Mouse (Mus musculus) midbrain, embryonic 14.5 days (tissue): Measurements from ENCODE around the gene Mfsd5. TPM values are rescaled to one million over a fixed set of nuclear protein-coding genes. Genes with fewer than 3 reads are reported as not detected.
A peak's percentile ranks its signal among the peaks of the same experiment; 100 is the strongest.

Experiments used
- ATAC-seq: fragments of 200-750 bp; cut with Nextera tagmentation; 2 replicates; pipeline ENCODE4 v1.8.0; 2017; ENCODE audit warnings: moderate number of reproducible peaks, moderate library complexity; ENCODE audit not compliant: low FRiP score, low TSS enrichment
- DNase-seq: peaks from one replicate; pipeline ENCODE4 v3.0.0-alpha.2; 2015
- H3K27ac ChIP-seq: fragments of 300-500 bp; sonication (generic); replicated peaks from 2 replicates; pipeline ENCODE4 v1.5.1; 2014; ENCODE audit warnings: mild to moderate bottlenecking, low read depth, low read length, moderate library complexity
- H3K27me3 ChIP-seq: fragments of 300-500 bp; sonication (generic); 2 replicates; pipeline ENCODE4 v1.6.1; 2014; ENCODE audit warnings: low read length, control low read depth, mixed read lengths; ENCODE audit not compliant: control insufficient read depth, insufficient read depth
- H3K36me3 ChIP-seq: fragments of 300-500 bp; sonication (generic); 2 replicates; pipeline ENCODE4 v1.6.1; 2014; ENCODE audit warnings: low read length, control low read depth; ENCODE audit not compliant: control insufficient read depth, insufficient read depth
- H3K4me1 ChIP-seq: fragments of 300-500 bp; sonication (generic); 2 replicates; pipeline ENCODE4 v1.6.1; 2014; ENCODE audit warnings: mild to moderate bottlenecking, antibody characterized with exemption, low read length, control low read depth; ENCODE audit not compliant: control insufficient read depth, insufficient read depth
- H3K4me2 ChIP-seq: fragments of 300-500 bp; sonication (generic); 2 replicates; pipeline ENCODE4 v1.6.1; 2014; ENCODE audit warnings: mild to moderate bottlenecking, low read length, moderate library complexity
- H3K4me3 ChIP-seq: fragments of 300-500 bp; sonication (generic); replicated peaks from 2 replicates; pipeline ENCODE4 v1.5.1; 2014; ENCODE audit warnings: low read depth, low read length
- H3K9ac ChIP-seq: fragments of 300-500 bp; sonication (generic); replicated peaks from 2 replicates; pipeline ENCODE4 v1.6.1; 2014; ENCODE audit warnings: mild to moderate bottlenecking, low read length, moderate library complexity
- H3K9me3 ChIP-seq: fragments of 300-500 bp; sonication (generic); 2 replicates; pipeline ENCODE4 v1.6.1; 2016; ENCODE audit warnings: low read length, control low read depth, mixed read lengths; ENCODE audit not compliant: control insufficient read depth
- WGBS: fragments of 180-500 bp; shearing (Covaris S2); extraction: QIAGEN DNeasy Blood & Tissue Kit; methylation state at CpG from one replicate; pipeline ENCODE4 v1.1.7; 2014; 5-methylcytosine and 5-hydroxymethylcytosine counted together
- polyA plus RNA-seq: library from polyadenylated mRNA; unstranded; fragments of >200 nt; fragmentation: Nextera tagmentation; extraction: Ambion mirVana; gene quantifications from 2 replicates; pipeline ENCODE4 v1.2.1, GENCODE M21; 2014

Gene Mfsd5
- polyA plus RNA-seq, 1 experiment from 2014 or later, result 51.9 TPM

GRCm38 (mm10) chr15:102246866-102247251 is 32.4 kb upstream of the Mfsd5 start:
- peak; percentile 68; the same call in 1 of the 2 replicates for ATAC-seq
- Histone ChIP-seq H3K27ac (peak overlapping the region; percentile 71), H3K9ac (peak overlapping the region; percentile 53), H3K27me3 (peaks cover 63% of the 10 kb centered on the region), H3K4me3 (peak overlapping the region; percentile 55), H3K4me2 (peak overlapping the region; percentile 96), H3K9me3 (no peaks in the 10 kb centered on the region), H3K36me3 (no peaks in the 10 kb centered on the region), H3K4me1 (peaks cover 13% of the 10 kb centered on the region; the same call in 1 of the 2 replicates)
- WGBS, result 0% methylated on average over 34 of the region's 35 CpGs
- DNase-seq, result peak; percentile 96

- H3K4me1 ChIP-seq, result peaks cover 13% of the 10 kb centered on the region; the same call in 1 of the 2 replicates
- H3K4me2 ChIP-seq, result peak overlapping the region; percentile 96
- peak; percentile 36; the same call in 1 of the 2 replicates for ATAC-seq
- peak overlapping the region; percentile 71 for H3K27ac ChIP-seq
- peak; percentile 62 for DNase-seq
- H3K9me3 ChIP-seq, result no peaks in the 10 kb centered on the region
- peak overlapping the region; percentile 55 for H3K4me3 ChIP-seq
- no peaks in the 10 kb centered on the region for H3K36me3 ChIP-seq
- peaks cover 62% of the 10 kb centered on the region for H3K27me3 ChIP-seq
- peak overlapping the region; percentile 53 for H3K9ac ChIP-seq
- WGBS, result under 1% methylated on average over 62 of the region's 65 CpGs
These were observed 31.8 kb upstream of the Mfsd5 start for GRCm38 (mm10) chr15:102247252-102248130.

- 12% methylated on average over 8 of the region's 8 CpGs for WGBS
- ATAC-seq (no peak), DNase-seq (no peak)
- no peaks in the 10 kb centered on the region for H3K36me3 ChIP-seq
- H3K4me3 ChIP-seq, result peak overlapping the region; percentile 55
- peak overlapping the region; percentile 96 for H3K4me2 ChIP-seq
- H3K4me1 ChIP-seq, result peaks cover 13% of the 10 kb centered on the region; the same call in 1 of the 2 replicates
- H3K9me3 ChIP-seq, result no peaks in the 10 kb centered on the region
- 0 out of 2 replicates have a peak overlapping the region, but pooled peaks have one; percentile 53 for H3K9ac ChIP-seq
- peaks cover 54% of the 10 kb centered on the region for H3K27me3 ChIP-seq
- no peak overlapping the region; the same call in 1 of the 2 replicates for H3K27ac ChIP-seq
These were observed 31.0 kb upstream of the Mfsd5 start for GRCm38 (mm10) chr15:102248131-102248811.

- ATAC-seq (no peak), DNase-seq (no peak)
- no peak overlapping the region for H3K4me2 ChIP-seq
- no peaks in the 10 kb centered on the region for H3K9me3 ChIP-seq
- H3K9ac ChIP-seq, result no peak overlapping the region
- no peak overlapping the region for H3K4me3 ChIP-seq
- H3K36me3 ChIP-seq, result no peaks in the 10 kb centered on the region
- peaks cover 48% of the 10 kb centered on the region for H3K27me3 ChIP-seq
- H3K27ac ChIP-seq, result no peak overlapping the region
- 5% methylated on average over 3 of the region's 3 CpGs for WGBS
- H3K4me1 ChIP-seq, result peaks cover 13% of the 10 kb centered on the region; the same call in 1 of the 2 replicates
These were observed 30.5 kb upstream of the Mfsd5 start for GRCm38 (mm10) chr15:102248812-102249191.

DNA sequence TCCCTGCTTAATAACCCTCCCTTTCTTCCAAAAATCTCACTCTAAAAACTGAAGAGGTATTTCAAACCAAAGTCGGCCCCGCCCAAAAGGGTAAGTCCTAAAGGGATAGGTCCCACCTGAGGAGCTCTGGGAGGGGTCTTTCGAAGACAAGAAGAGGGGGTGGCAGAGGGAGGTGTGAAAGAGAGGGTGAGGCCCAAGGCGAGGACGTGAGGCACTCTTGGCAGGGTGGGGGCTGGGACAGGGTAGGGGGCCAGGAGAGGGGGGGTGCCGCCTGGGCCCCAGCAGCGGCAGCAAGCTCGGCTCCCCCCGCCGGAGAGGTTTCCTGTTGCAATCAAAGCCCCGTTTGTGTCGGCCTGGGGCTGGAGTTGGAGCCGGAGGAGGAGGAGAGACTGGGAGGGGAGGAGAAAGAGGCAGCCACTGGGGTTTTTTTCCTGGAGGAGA is 30.0 kb upstream of the Mfsd5 start:
- Histone ChIP-seq H3K27ac (no peak overlapping the region), H3K9ac (no peak overlapping the region), H3K4me3 (no peak overlapping the region), H3K4me1 (peaks cover 13% of the 10 kb centered on the region; the same call in 1 of the 2 replicates), H3K9me3 (no peaks in the 10 kb centered on the region), H3K36me3 (no peaks in the 10 kb centered on the region), H3K4me2 (0 out of 2 replicates have a peak overlapping the region, but pooled peaks have one; percentile 17), H3K27me3 (peaks cover 44% of the 10 kb centered on the region)
- ATAC-seq (no peak), DNase-seq (no peak)
- WGBS, result 3% methylated on average over 13 of the region's 13 CpGs

- H3K4me3 ChIP-seq, result no peak overlapping the region
- no peak overlapping the region for H3K27ac ChIP-seq
- no peak overlapping the region for H3K4me2 ChIP-seq
- 54% methylated on average over 9 of the region's 9 CpGs for WGBS
- H3K36me3 ChIP-seq, result no peaks in the 10 kb centered on the region
- ATAC-seq, result no peak
- no peak for DNase-seq
- H3K9ac ChIP-seq, result no peak overlapping the region
- H3K4me1 ChIP-seq, result peaks cover 13% of the 10 kb centered on the region; the same call in 1 of the 2 replicates
- no peaks in the 10 kb centered on the region for H3K9me3 ChIP-seq
- peaks cover 37% of the 10 kb centered on the region for H3K27me3 ChIP-seq
These were observed 29.3 kb upstream of the Mfsd5 start for GRCm38 (mm10) chr15:102249967-102250366.

GRCm38 (mm10) chr15:102250521-102250920 is 28.7 kb upstream of the Mfsd5 start:
- ATAC-seq (no peak), DNase-seq (no peak)
- H3K27me3 ChIP-seq, result peaks cover 31% of the 10 kb centered on the region
- peaks cover 13% of the 10 kb centered on the region; the same call in 1 of the 2 replicates for H3K4me1 ChIP-seq
- no peaks in the 10 kb centered on the region for H3K9me3 ChIP-seq
- H3K36me3 ChIP-seq, result no peaks in the 10 kb centered on the region
- no peak overlapping the region for H3K4me3 ChIP-seq
- no peak overlapping the region for H3K9ac ChIP-seq
- WGBS, result 58% methylated on average over 5 of the region's 5 CpGs
- H3K27ac ChIP-seq, result no peak overlapping the region
- H3K4me2 ChIP-seq, result no peak overlapping the region

- H3K4me2 ChIP-seq, result no peak overlapping the region
- peaks cover 28% of the 10 kb centered on the region for H3K27me3 ChIP-seq
- H3K9ac ChIP-seq, result no peak overlapping the region
- H3K27ac ChIP-seq, result no peak overlapping the region
- DNase-seq (no peak), ATAC-seq (no peak)
- H3K4me1 ChIP-seq, result 0 out of 2 replicates have a peak, but pooled peaks cover 7% of the 10 kb centered on the region
- no peak overlapping the region for H3K4me3 ChIP-seq
- 47% methylated on average over 14 of the region's 14 CpGs for WGBS
- no peaks in the 10 kb centered on the region for H3K9me3 ChIP-seq
- H3K36me3 ChIP-seq, result no peaks in the 10 kb centered on the region
These were observed 23.6 kb upstream of the Mfsd5 start for GRCm38 (mm10) chr15:102255547-102256255.
